Mouse (Mus musculus): Measurements from ENCODE around the gene Zfp667. TPM values are rescaled to one million over a fixed set of nuclear protein-coding genes. Genes with fewer than 3 reads are reported as not detected.

The Zfp667 gene
- polyA plus RNA-seq, 1 experiment from 2014 or later = 12.0 TPM

Other genes with a start within 250 kb of the Zfp667 start
- not detected in 2 replicates for gene Nlrp4c, start 241.4 kb upstream of the Zfp667 start, polyA plus RNA-seq (2014; fragmentation: Nextera tagmentation; extraction: Ambion mirVana)
- gene Zfp787, start 130.6 kb upstream of the Zfp667 start, polyA plus RNA-seq (2014; fragmentation: Nextera tagmentation; extraction: Ambion mirVana) = 13.5 and 14.7 TPM in 2 replicates
- 69.4 and 72.2 TPM in 2 replicates for gene Zfp444, start 114.4 kb upstream of the Zfp667 start, polyA plus RNA-seq (2014; fragmentation: Nextera tagmentation; extraction: Ambion mirVana)
- gene Galp, start 89.5 kb upstream of the Zfp667 start, polyA plus RNA-seq (2014; fragmentation: Nextera tagmentation; extraction: Ambion mirVana) = not detected in 2 replicates
- not detected in 2 replicates for gene Zscan5b, start 64.3 kb upstream of the Zfp667 start, polyA plus RNA-seq (2014; fragmentation: Nextera tagmentation; extraction: Ambion mirVana)
- 0.25 TPM in 1 of 2 replicates, not detected in the other for gene Epp13, start 33.9 kb upstream of the Zfp667 start, polyA plus RNA-seq (2014; fragmentation: Nextera tagmentation; extraction: Ambion mirVana)
- gene Zfp583, start 44.7 kb downstream of the Zfp667 start, polyA plus RNA-seq (2014; fragmentation: Nextera tagmentation; extraction: Ambion mirVana) = 7.2 and 10.4 TPM in 2 replicates
- gene Gm3854, start 57.2 kb downstream of the Zfp667 start, polyA plus RNA-seq (2014; fragmentation: Nextera tagmentation; extraction: Ambion mirVana) = 2.5 and 3.0 TPM in 2 replicates
- gene Zfp78, start 76.7 kb downstream of the Zfp667 start, polyA plus RNA-seq (2014; fragmentation: Nextera tagmentation; extraction: Ambion mirVana) = 2.5 and 3.3 TPM in 2 replicates
- 12.6 and 13.2 TPM in 2 replicates for gene Zfp28, start 96.7 kb downstream of the Zfp667 start, polyA plus RNA-seq (2014; fragmentation: Nextera tagmentation; extraction: Ambion mirVana)
- 0.67 and 0.95 TPM in 2 replicates for gene Smim17, start 112.1 kb downstream of the Zfp667 start, polyA plus RNA-seq (2014; fragmentation: Nextera tagmentation; extraction: Ambion mirVana)
- gene Gm20715, start 123.7 kb downstream of the Zfp667 start, polyA plus RNA-seq (2014; fragmentation: Nextera tagmentation; extraction: Ambion mirVana) = not detected in 2 replicates
- not detected in 2 replicates for gene Olfr1344, start 152.1 kb downstream of the Zfp667 start, polyA plus RNA-seq (2014; fragmentation: Nextera tagmentation; extraction: Ambion mirVana)
- gene Olfr1336, start 169.6 kb downstream of the Zfp667 start, polyA plus RNA-seq (2014; fragmentation: Nextera tagmentation; extraction: Ambion mirVana) = not detected in 2 replicates
- not detected in 2 replicates for gene Olfr1346, start 180.5 kb downstream of the Zfp667 start, polyA plus RNA-seq (2014; fragmentation: Nextera tagmentation; extraction: Ambion mirVana)
- gene Olfr5, start 200.4 kb downstream of the Zfp667 start, polyA plus RNA-seq (2014; fragmentation: Nextera tagmentation; extraction: Ambion mirVana) = not detected in 2 replicates
- not detected in 2 replicates for gene Olfr1347, start 213.2 kb downstream of the Zfp667 start, polyA plus RNA-seq (2014; fragmentation: Nextera tagmentation; extraction: Ambion mirVana)
- gene Olfr1348, start 222.2 kb downstream of the Zfp667 start, polyA plus RNA-seq (2014; fragmentation: Nextera tagmentation; extraction: Ambion mirVana) = not detected in 2 replicates
- not detected in 2 replicates for gene Olfr1349, start 236.4 kb downstream of the Zfp667 start, polyA plus RNA-seq (2014; fragmentation: Nextera tagmentation; extraction: Ambion mirVana)